Mouse (Mus musculus): Measurements from ENCODE around the gene Lrrc1.

Gene Lrrc1

DNA sequence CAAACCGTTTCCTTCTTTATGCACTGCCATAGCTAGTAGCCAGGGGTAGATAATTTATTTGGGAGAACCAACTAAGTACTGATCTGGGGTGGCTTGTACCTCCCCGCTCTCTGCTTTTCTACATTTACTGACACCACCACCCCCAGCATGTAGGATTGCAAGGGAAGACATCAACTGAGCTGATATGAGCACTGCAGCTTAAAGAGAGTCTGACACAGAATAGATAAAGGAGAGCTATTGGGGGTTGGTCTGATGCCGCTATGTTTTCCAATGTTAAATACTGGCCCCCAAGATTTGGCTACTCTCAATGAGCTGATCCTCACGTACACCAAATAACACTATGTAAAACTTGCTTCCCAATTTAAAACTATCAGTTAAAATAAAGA, 124.5 kb downstream of the Lrrc1 start:
- DNase-seq: no peak

GRCm38 (mm10) chr9:77419501-77420199, 125.0 kb downstream of the Lrrc1 start:
- DNase-seq: no peak

DNA sequence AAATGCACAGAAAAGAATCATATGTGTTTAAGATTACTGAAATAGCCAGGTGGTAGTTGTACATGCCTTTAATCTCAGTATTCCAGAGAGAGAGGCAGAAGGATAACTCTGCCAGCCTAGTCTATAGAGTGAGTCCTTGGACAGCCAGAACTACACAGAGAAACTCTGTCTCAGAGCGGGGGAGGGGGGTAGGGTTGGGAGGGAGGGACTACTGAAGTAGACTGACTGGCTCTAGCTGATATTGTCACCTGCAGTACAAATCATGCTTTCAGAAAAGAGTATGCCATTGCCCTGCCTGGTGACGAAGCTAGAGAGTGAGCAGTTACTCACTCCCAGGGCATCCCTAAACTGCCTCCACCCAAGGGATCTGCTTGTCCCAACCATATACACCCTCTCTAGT, 125.9 kb downstream of the Lrrc1 start:
- no peak for DNase-seq

GRCm38 (mm10) chr9:77416486-77416885, 128.2 kb downstream of the Lrrc1 start:
- no peak for DNase-seq

- DNase-seq: no peak
Measured at GRCm38 (mm10) chr9:77416002-77416401, 128.7 kb downstream of the Lrrc1 start.

DNA sequence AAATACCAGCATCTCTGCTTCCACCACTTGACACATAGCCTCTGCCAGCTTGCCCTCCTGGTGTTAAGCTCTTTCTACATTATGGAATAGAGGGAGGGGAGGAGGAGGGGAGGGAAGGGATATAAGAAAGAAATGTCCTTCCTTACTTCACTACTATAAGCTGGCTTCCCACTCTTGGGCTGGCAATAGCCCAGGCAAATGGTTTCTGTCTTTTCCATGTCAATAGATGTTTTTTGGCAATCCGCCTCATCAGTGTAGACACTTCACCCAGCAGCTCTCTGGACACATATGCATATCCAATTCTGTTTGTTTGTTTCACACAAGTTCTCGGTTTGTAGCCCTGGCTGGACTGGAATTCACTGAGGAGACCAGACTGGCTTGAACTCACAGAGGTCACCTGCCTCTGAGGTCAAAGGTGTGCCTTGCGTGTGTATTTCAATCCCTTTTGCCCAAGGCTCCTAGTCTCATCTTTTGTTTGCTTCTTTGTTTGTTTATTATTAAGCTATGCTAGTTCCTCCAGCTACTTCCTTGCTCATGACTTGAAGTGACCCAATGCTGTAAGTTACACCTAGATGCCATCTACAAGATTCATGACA, 132.7 kb downstream of the Lrrc1 start:
- DNase-seq: no peak

- DNase-seq: no peak
Measured at GRCm38 (mm10) chr9:77410968-77411367, 133.7 kb downstream of the Lrrc1 start.

GRCm38 (mm10) chr9:77410524-77410923, 134.1 kb downstream of the Lrrc1 start:
- no peak for DNase-seq

DNA sequence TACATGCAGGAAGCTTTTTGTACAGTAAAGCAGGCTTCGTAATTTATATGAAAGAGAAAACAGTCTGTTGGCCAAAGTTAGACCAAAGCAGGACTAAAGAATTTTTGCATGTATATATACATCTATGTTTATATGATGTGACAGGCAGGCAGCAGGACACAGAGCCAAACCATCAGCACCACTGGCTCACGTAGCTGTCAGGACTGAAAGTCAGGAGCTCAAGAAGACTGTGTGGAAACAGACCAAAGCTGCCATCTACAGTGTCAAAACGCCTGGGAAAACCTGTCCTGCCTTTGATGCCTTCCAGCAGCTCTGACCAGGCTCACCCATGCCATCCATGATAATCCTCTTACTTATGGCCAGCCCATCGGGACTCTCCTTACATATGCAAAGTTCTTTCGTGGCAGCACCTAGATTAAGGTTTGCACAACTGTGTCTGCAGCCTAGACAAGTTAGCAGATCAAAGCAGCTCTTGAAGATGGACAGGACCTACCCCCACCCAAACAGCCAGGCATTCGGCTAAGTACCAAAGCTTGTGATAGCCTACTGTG, 136.5 kb downstream of the Lrrc1 start:
- no peak for DNase-seq

DNA sequence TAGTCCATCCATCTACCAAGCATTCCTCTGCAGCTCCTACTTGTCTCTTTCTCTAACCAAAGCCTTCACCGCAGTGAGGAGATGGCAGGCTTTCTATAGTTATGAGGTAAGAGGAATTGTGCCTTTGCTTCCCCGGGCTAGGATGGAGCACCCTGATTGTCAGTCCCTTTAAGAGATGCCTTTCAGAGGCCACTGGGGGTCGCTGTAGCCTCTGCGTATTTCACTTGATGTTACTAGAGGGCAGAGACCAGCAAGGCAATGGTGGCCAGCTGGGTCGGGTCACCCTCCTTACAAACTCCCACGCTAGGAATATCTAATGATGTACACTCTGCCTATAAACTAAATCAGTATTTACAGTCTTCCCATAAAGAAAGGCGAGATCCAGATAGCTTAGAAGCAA, 137.8 kb downstream of the Lrrc1 start:
- peak; percentile 40 for DNase-seq

- DNase-seq: no peak
Measured at GRCm38 (mm10) chr9:77404458-77404857, 140.2 kb downstream of the Lrrc1 start.

DNA sequence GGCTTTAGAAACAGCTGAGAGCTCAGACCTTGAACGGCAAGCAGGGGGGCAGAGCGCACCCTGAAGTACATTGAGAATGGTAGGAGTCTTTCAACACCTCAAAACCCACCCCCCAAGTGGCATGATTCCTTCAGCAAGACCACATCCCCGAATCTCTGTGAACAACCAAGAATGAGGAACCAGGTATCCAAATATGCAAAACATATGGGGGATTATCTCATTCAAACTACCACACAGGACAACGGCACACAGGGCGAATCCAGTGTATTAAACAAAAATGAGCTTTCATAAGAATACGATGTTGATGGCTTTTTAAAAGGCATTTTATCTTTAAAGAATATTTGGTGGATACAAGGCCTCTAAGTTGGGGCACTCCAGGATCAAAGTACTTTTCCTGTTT, 140.7 kb downstream of the Lrrc1 start:
- DNase-seq: no peak

GRCm38 (mm10) chr9:77402971-77403370, 141.7 kb downstream of the Lrrc1 start:
- no peak for DNase-seq

- DNase-seq: no peak
Measured at GRCm38 (mm10) chr9:77399801-77400200, 144.9 kb downstream of the Lrrc1 start.

DNA sequence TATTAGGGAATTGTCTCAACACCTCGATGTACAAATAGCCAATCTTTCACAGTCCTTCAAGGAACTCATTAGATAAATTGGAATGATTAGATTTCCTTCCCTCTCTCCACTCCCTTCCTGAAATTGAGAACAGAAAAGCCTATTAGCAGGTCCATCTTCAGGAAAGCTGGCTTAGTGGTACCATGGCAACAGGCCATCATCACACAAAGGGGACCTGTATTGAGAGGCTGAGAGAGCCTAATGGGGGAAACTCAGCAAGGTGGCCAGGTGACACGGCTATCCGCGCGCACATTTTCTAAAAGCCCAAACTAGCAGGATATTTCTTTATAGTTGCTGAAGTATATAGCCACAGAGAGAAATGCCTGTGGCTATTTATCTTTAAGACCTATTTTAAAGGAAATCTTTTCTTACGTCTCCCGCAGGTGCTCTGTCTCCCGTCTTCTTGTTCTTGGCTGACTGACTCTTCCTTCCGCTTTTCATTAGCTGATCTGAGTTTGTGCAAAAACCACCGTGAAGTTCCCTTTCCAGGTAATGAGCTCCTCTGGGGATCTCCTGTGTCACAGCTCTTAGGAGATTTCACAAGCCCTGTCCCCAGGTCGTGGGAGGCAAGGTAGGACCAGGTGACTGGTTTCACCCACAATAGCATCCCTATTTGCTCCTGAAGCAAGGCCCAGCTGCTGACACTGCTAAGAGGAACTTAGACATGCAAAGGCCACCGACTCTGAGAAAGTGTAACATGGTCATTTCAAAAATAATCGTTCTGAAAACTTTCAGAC, 145.6 kb downstream of the Lrrc1 start:
- no peak for DNase-seq

DNA sequence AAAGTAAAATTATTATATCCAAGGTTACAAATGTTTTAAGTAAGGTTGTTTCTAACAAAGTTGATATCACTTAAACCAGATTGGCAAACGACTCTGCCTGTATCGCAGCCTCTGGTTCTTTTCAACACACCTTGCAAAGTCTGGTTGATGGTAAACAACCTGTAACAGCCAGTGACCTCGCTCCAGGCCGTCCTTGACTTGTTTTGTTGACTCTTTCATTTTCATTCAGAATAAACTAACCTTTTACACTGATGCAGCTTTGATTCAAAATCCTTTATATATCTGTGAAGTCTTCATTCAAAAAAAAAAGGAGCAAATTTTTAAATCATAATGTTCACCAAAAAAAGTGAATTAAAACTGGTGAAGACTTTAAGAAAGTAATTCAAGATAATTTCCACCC, 147.6 kb downstream of the Lrrc1 start:
- DNase-seq: no peak

DNA sequence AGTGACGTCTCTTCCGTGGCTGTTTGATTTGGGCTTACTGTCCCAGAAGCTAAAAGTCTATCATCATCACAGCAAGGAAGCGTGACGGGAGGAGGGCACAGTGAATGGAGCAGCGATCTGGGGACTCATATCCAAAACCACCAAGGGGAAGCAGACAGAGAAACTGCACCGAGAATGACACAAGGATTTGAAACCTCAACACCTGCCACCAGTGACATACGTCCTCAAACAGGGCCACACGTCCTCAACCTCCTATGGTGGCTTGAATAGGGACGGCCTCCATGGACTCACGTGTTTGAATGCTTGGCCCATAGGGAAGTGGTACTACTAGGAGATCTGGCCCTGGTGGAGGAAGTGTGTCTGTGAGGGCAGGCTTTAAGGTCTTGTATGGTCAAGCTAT, 153.4 kb downstream of the Lrrc1 start:
- DNase-seq: no peak

GRCm38 (mm10) chr9:77388956-77389355, 155.7 kb downstream of the Lrrc1 start:
- no peak for DNase-seq

DNA sequence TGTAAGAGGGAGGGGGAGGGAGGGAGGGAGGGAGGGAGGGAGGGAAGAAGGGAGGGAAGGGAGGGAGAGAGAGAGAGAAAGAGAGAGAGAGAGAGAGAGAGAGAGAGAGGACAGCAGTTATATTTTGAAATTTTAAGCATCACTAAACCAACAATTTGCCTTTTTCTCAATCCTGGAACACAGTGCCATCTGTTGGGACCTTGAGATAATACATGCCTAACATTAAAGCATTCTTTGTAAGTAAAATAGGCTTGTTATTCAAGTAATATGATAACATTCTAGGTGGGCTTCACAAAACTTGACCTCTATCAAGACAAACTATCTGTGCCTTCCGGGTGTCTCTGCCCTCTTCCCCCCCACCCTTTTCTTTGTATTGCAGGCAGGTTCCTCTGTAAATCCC, 157.9 kb downstream of the Lrrc1 start:
- no peak for DNase-seq

DNA sequence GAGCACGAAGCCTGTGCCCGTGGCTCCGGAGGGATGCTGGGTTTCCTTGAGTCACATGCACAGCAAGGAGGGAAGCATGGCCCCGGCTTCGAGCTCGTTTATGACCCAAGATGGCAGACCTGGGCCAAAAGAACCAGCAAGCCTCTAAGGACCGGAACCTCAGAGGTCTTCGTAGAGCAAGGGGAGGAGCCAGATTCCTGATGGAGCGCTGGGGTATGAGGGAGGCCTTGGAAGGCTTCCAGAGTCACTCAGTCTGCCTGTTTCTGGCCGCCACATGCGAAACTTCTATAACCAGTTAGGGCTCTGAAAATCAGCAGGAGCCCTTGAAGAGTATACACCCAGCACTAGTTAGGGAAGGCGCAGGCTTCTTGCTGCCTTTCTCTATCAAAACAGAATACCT, 159.1 kb downstream of the Lrrc1 start:
- no peak for DNase-seq

DNA sequence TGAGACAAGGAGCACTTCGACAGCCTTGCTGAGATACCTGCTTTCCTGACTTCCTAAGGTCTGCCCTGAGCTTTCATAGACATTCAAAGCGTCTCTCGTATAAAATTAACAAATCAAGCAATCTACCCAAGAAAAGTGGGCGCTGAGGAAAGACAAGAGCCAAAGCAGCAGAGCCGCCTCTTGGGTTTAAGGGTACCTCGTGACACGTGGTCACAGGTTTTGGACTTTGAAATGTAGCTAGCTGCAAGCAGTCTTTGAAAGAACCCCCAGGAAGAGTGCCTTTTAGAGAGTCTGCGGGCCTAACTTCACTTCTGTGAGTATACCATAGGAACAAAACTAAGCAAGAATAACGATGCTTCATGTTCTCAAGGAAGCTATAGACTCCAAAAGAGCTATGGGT, 160.0 kb downstream of the Lrrc1 start:
- DNase-seq: no peak

GRCm38 (mm10) chr9:77383951-77384350, 160.7 kb downstream of the Lrrc1 start:
- DNase-seq: no peak

DNA sequence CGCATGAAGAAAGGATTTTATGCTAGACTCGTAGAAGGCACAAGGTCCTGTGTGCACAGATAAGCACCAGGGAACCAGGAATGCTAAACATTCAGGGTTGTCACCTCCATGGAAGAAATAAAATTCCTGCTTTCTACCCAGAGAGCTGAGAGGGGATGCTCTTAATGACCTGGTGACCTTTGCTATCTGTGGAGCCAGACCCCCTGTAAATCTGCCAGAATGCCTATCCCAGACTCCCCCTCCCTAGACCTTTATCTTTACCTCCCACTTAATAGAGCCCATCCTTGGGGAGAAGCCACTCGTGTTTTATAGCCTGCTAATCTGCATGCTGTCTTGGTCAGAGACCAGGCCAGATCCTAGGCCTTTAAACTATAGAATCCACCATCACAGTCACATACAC, 162.2 kb downstream of the Lrrc1 start:
- no peak for DNase-seq

DNA sequence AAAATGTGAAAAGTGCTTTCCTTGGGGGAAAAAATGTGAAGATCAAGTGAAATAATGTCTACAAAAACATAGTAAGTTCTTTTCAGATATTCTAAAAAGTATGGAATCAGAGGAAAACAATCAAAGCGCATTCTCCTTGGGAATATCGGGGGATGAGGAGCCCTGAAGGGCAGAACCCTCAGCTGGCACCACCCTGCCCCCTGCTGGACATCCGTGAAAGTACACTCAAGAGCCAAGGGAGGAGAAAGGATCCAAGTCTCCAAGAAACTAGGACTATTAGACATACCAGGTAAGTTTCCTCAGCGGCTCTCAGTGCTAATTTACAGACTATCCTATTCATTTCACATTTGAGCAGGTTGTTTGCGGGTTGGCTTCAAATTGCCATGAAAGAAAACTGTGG, 163.1 kb downstream of the Lrrc1 start:
- peak; percentile 78 for DNase-seq

All from right cerebral cortex, postnatal 4 days (tissue).